Mouse (Mus musculus) midbrain, embryonic 15.5 days (tissue): ENCODE measurements around the gene Med12l. TPM values are rescaled to one million over a fixed set of nuclear protein-coding genes. Genes with fewer than 3 reads are reported as not detected.

Source experiments
- ATAC-seq: fragments of 200-750 bp; cut with Nextera tagmentation; replicated peaks from 2 replicates; pipeline ENCODE4 v1.8.0; 2017; ENCODE audit warnings: moderate TSS enrichment
- H3K27ac ChIP-seq: fragments of 300-500 bp; sonication (generic); 2 replicates; pipeline ENCODE4 v1.5.1; 2015; ENCODE audit warnings: mild to moderate bottlenecking, inconsistent platforms
- H3K27me3 ChIP-seq: fragments of 300-500 bp; sonication (generic); replicated peaks from 2 replicates; pipeline ENCODE4 v1.6.1; 2015; ENCODE audit warnings: inconsistent platforms
- H3K36me3 ChIP-seq: fragments of 300-500 bp; sonication (generic); replicated peaks from 2 replicates; pipeline ENCODE4 v1.6.1; 2015; ENCODE audit warnings: inconsistent platforms
- H3K4me1 ChIP-seq: fragments of 300-500 bp; sonication (generic); 2 replicates; pipeline ENCODE4 v1.6.1; 2015; ENCODE audit warnings: inconsistent platforms
- H3K4me2 ChIP-seq: fragments of 300-500 bp; sonication (generic); 2 replicates; pipeline ENCODE4 v1.6.1; 2015; ENCODE audit warnings: inconsistent platforms, mild to moderate bottlenecking, moderate library complexity
- H3K4me3 ChIP-seq: fragments of 300-500 bp; sonication (generic); 2 replicates; pipeline ENCODE4 v1.5.1; 2015; ENCODE audit warnings: mild to moderate bottlenecking, inconsistent platforms
- H3K9ac ChIP-seq: fragments of 300-500 bp; sonication (generic); 2 replicates; pipeline ENCODE4 v1.6.1; 2015; ENCODE audit warnings: mild to moderate bottlenecking, inconsistent platforms
- H3K9me3 ChIP-seq: fragments of 300-500 bp; sonication (generic); 2 replicates; pipeline ENCODE4 v1.6.1; 2016; ENCODE audit warnings: inconsistent platforms
- WGBS: fragments of 180-500 bp; shearing (Covaris S2); methylation state at CpG from one replicate; pipeline ENCODE4 v1.1.7; 2015; ENCODE audit warnings: mixed read lengths; 5-methylcytosine and 5-hydroxymethylcytosine counted together
- polyA plus RNA-seq: library from polyadenylated mRNA; unstranded; fragments of >200 nt; fragmentation: Nextera tagmentation; extraction: Ambion mirVana; gene quantifications from 2 replicates; pipeline ENCODE4 v1.2.1, GENCODE M21; 2015

The Med12l gene
- polyA plus RNA-seq, 1 experiment from 2014 or later, result 4.5 TPM

GRCm38 (mm10) chr3:59343026-59343425 is 337.4 kb downstream of the Med12l start:
- Histone ChIP-seq H3K9ac (peak overlapping the region; percentile 87; the same call in 1 of the 2 replicates), H3K27ac (no peak overlapping the region), H3K9me3 (no peaks in the 10 kb centered on the region), H3K4me1 (peaks cover 9% of the 10 kb centered on the region), H3K27me3 (no peaks in the 10 kb centered on the region), H3K4me3 (peak overlapping the region; percentile 87), H3K4me2 (peak overlapping the region; percentile 78), H3K36me3 (no peaks in the 10 kb centered on the region)
- ATAC-seq, result no peak
- 65% methylated on average over 4 of the region's 4 CpGs for WGBS

- Histone ChIP-seq H3K36me3 (no peaks in the 10 kb centered on the region), H3K4me1 (peaks cover 9% of the 10 kb centered on the region), H3K4me3 (peak within 1 kb of the TSS; percentile 87), H3K4me2 (peak within 1 kb of the TSS; percentile 78), H3K9ac (peak within 1 kb of the TSS; percentile 87), H3K27me3 (no peaks in the 10 kb centered on the region), H3K27ac (peak within 1 kb of the TSS; percentile 76), H3K9me3 (no peaks in the 10 kb centered on the region)
- WGBS, result 2% methylated on average over 22 of the region's 23 CpGs
- peak; percentile 97 for ATAC-seq
Observed at GRCm38 (mm10) chr3:59344065-59344905, 338.7 kb downstream of the Med12l start, which contains the start of gene Igsf10. Gene Igsf10 (minus strand): TSS chr3:59344394.

- H3K27me3 ChIP-seq, result no peaks in the 10 kb centered on the region
Observed at GRCm38 (mm10) chr3:59351768-59352167, 346.1 kb downstream of the Med12l start.

GRCm38 (mm10) chr3:59354156-59354555 is 348.5 kb downstream of the Med12l start:
- Histone ChIP-seq H3K27ac (no peak overlapping the region), H3K4me3 (no peak overlapping the region), H3K4me2 (no peak overlapping the region), H3K4me1 (no peaks in the 10 kb centered on the region), H3K27me3 (no peaks in the 10 kb centered on the region), H3K36me3 (no peaks in the 10 kb centered on the region), H3K9ac (no peak overlapping the region), H3K9me3 (no peaks in the 10 kb centered on the region)
- ATAC-seq, result no peak
- 94% methylated on average over 3 of the region's 3 CpGs for WGBS

More at GRCm38 (mm10) chr3:59351768-59352167, 346.1 kb downstream of the Med12l start:
- no peak for ATAC-seq
- no peak overlapping the region for H3K27ac ChIP-seq
- no peak overlapping the region for H3K9ac ChIP-seq
- H3K36me3 ChIP-seq, result no peaks in the 10 kb centered on the region
- no peak overlapping the region for H3K4me2 ChIP-seq
- H3K4me3 ChIP-seq, result no peak overlapping the region
- H3K9me3 ChIP-seq, result no peaks in the 10 kb centered on the region
- no peaks in the 10 kb centered on the region for H3K4me1 ChIP-seq

DNA sequence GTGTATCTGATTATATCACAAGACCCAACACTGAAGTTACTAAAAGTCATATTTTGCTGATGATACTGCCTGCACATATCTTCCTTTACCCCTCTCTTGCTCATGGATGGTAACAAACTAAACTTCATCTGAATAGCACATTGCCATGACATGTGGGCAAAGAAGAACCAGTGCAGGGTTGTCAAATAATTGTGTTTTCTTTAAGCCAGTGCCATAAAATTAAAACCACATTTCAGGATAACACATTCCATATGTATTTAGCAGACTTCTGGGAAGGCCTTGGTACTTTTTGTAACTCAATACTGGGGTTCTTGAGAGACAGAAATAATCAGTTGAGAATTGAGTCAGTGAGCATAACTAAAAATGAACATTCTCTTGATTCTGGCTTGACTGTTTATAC is 354.5 kb downstream of the Med12l start:
- no peak for ATAC-seq
- Histone ChIP-seq H3K4me2 (no peak overlapping the region), H3K27me3 (no peaks in the 10 kb centered on the region), H3K36me3 (no peaks in the 10 kb centered on the region), H3K4me1 (no peaks in the 10 kb centered on the region), H3K27ac (no peak overlapping the region), H3K9ac (no peak overlapping the region), H3K9me3 (no peaks in the 10 kb centered on the region), H3K4me3 (no peak overlapping the region)

GRCm38 (mm10) chr3:59361895-59362294 is 356.3 kb downstream of the Med12l start:
- ATAC-seq, result no peak
- Histone ChIP-seq H3K36me3 (no peaks in the 10 kb centered on the region), H3K4me2 (no peak overlapping the region), H3K9me3 (no peaks in the 10 kb centered on the region), H3K4me1 (no peaks in the 10 kb centered on the region), H3K27me3 (no peaks in the 10 kb centered on the region), H3K27ac (no peak overlapping the region), H3K4me3 (no peak overlapping the region), H3K9ac (no peak overlapping the region)
- WGBS, result 90% methylated on average over 1 of the region's 1 CpGs

Other genes starting within 250 kb of the Med12l start
- gene Mindy4b-ps, start 183.5 kb upstream of the Med12l start, polyA plus RNA-seq, result 0.08 and 0.14 TPM in 2 replicates
- gene Clrn1, start 120.5 kb upstream of the Med12l start, polyA plus RNA-seq, result 0.34 and 0.56 TPM in 2 replicates
- gene Gpr171, start 96.0 kb downstream of the Med12l start, polyA plus RNA-seq, result 1.1 and 1.4 TPM in 2 replicates
- gene P2ry14, start 147.8 kb downstream of the Med12l start, polyA plus RNA-seq, result 4.0 TPM in 2 replicates
- gene Gpr87, start 189.3 kb downstream of the Med12l start, polyA plus RNA-seq, result 0.26 TPM in 1 of 2 replicates, not detected in the other
- gene P2ry13, start 205.1 kb downstream of the Med12l start, polyA plus RNA-seq, result 1.4 and 1.8 TPM in 2 replicates